Mouse (Mus musculus): ENCODE data around the gene Dnm3. TPM values are rescaled to one million over a fixed set of nuclear protein-coding genes. Genes with fewer than 3 reads are reported as not detected.

Dnm3 gene
- polyA plus RNA-seq, 1 experiment: 1.4 TPM

DNA sequence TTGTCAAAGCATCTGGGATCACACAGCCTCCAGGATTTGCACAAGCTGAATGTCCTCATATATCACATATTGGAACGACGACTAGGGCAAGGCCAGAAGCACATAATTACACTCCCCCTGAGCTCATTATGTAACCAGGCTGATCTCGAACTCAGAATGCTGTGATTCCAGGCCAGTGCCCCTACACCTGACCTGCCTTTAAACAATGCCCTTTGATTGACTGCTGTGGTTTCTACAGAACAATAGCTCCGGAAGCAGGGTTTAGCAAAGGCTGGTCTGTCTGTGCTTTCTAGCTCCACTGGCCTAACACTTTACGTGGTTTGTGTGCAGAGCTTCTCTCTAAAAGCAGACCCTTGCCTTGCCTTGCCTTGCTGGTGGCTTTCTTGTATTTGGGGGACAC, 315.6 kb downstream of the Dnm3 start:
- DNase-seq (ENCODE audit: low read depth): no peak

DNA sequence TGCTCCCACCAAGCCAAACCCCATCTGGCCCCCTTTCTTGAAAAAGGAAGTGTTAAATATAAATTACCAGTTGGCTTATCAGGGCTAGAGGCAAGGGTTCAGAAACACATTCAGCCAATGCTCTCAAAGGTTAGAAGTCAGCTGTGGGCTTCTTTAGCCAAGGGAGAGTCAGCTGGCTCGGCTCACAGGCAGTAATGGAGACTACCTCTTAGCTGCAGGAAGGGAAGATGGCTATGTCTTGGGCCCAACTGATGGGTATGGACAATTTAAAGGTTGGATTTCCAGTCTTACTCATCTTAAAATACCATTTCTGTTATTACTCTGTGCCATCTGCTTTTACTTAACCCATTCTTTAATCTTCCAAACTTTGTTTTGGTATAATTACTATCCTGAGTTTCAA, 317.1 kb downstream of the Dnm3 start:
- DNase-seq (ENCODE audit: low read depth): no peak

- DNase-seq (ENCODE audit: low read depth): no peak
These were observed 319.3 kb downstream of the Dnm3 start for GRCm38 (mm10) chr1:162158486-162158885.

GRCm38 (mm10) chr1:162157659-162158058, 320.2 kb downstream of the Dnm3 start:
- no peak for DNase-seq (ENCODE audit: low read depth)

GRCm38 (mm10) chr1:162156873-162157272, 321.0 kb downstream of the Dnm3 start:
- no peak for DNase-seq (ENCODE audit: low read depth)

- no peak for DNase-seq (ENCODE audit: low read depth)
These were observed 322.3 kb downstream of the Dnm3 start for GRCm38 (mm10) chr1:162155546-162155945.

GRCm38 (mm10) chr1:162153118-162153517, 324.7 kb downstream of the Dnm3 start:
- DNase-seq (ENCODE audit: low read depth): no peak

- DNase-seq (ENCODE audit: low read depth): no peak
These were observed 328.1 kb downstream of the Dnm3 start for GRCm38 (mm10) chr1:162149730-162150129.

DNA sequence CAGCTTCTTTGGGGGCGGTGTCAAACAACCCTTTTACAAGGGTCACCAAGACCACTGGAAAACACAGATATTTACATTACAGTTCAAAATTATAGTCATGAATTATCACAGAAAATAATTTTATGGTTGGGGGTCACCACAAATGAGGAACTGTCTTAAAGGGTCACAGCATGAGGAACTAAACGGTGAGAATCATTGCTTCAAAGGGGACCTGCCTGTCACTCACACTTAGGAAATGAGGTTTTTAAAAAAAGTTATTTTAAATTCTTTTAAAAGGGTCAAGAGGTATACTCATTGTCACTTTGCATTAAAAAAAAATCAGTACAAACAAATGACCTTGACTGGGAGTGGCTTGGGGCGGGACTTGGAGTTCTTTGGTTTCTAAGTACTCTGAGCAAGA, 330.3 kb downstream of the Dnm3 start:
- DNase-seq (ENCODE audit: low read depth): no peak

DNA sequence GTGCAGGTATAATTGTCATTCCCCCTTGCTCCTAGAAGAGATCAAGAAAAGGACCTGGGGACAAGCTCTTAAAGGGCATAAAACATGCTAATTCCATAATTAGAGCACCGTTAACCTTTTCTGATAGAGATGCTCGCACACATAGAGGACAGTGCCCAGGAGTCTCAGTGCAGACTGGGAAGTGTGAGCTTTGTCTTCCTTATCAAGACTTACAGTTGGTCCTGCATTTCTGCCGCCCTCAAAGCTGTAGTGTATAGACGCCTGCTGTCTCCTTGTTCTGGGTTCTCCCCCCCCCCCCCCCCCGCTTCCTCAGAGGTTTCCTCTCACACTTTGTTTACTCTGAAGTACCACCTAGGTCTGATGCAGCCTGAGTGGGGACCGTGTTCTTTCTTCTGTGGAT, 332.1 kb downstream of the Dnm3 start:
- DNase-seq (ENCODE audit: low read depth): no peak

- no peak for DNase-seq (ENCODE audit: low read depth)
These were observed 332.8 kb downstream of the Dnm3 start for GRCm38 (mm10) chr1:162144992-162145391.

- no peak for DNase-seq (ENCODE audit: low read depth)
These were observed 333.6 kb downstream of the Dnm3 start for GRCm38 (mm10) chr1:162143974-162144912.

GRCm38 (mm10) chr1:162142285-162142684, 335.5 kb downstream of the Dnm3 start:
- no peak for DNase-seq (ENCODE audit: low read depth)

DNA sequence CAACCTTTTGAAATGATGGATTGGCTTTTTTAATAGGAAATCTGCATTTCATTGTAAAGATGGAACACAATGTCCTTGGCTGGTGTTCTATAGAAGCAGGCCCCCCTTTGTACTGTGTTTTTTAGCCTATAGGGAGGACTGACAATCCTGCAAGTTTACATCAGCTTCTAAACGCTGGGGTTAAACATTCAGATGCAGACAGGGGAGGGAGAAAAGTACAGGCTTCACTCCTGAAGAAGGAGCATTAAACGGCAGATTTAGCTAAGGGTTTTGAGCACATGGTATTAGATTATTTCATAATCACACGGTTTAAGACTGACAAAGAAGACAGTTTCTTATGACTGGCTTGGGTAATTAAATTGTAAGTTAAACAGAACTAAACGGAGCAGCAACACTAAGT, 341.5 kb downstream of the Dnm3 start:
- no peak for DNase-seq (ENCODE audit: low read depth)

- DNase-seq (ENCODE audit: low read depth): no peak
These were observed 342.2 kb downstream of the Dnm3 start for GRCm38 (mm10) chr1:162135451-162136213.

- DNase-seq (ENCODE audit: low read depth): no peak
These were observed 343.2 kb downstream of the Dnm3 start for GRCm38 (mm10) chr1:162134651-162135066.

DNA sequence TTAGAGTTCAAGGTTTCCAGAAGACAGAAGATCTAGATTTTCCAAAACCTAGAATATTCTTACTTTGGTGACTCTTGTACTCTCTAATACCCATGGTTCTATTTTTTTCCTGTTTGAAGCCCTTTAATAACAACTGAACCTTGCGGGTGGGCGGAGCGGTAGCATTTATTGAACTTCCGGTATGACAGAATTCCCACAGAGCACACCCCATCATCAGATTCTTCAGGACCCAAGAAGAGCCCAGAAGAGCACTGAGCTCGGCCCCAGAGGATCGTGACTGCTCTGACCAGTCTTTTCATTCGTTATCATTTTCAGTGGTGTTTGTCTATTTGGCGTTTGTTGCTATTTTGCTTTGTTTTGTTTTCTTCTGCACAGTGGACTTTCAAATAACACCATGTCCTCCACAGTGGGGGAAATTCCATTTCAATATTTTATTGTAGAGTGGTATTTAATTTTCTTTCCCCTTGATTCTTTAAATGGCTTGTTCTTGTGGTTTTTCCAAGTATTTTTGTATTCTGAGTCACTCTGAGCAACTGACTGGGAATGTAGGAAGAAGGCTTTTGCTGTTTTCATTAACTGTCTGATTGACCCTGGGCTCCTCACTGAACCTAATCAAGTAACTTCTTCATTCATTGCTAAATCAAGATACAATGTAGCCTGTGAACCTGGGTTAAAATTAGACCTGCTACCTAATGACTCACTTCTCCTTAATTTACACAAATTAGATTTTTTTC, 344.8 kb downstream of the Dnm3 start:
- DNase-seq (ENCODE audit: low read depth): no peak

DNA sequence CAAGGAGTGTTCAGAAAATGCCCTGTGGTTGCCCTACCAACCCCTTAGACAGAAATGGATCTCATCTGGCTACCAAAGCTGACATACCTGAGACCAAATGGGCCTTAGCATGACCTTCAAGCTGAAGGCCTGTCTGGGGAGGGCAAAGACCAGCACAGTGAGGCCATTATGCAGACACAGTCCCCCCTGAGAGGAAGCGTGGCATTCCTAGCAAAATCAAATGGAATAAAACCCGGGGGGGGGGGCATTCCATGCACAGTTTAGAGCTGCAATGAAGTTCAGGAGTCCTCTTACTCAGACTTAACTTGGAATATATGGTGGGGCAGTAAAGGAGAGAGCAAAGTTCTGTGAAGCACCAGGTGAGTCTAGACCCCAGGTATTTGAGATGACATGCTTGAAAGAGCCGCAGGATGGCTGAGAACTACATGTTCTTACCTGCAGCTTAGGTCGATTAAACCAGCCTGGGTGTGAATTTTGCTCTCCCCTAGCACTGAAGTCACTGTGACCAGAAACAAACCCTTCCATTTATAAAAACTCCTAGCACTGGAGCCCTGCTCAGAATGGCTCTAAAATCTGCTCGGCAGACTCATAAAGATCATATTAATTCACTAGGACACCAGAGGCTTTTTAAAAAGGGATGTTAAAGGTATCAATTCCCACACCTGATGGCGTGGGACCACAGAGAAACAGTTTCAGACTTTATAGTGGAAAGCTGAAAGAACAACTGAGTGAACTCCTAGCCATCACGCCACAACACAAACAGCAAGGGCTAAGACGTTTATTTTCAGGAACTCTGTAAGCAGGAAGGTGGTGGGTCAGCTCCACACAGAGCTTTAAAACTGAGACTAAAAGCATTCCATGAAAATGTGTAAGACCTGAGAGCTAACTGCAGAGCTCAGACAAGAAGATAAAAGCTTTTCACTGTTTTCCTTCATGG, 350.7 kb downstream of the Dnm3 start:
- no peak for DNase-seq (ENCODE audit: low read depth)

DNA sequence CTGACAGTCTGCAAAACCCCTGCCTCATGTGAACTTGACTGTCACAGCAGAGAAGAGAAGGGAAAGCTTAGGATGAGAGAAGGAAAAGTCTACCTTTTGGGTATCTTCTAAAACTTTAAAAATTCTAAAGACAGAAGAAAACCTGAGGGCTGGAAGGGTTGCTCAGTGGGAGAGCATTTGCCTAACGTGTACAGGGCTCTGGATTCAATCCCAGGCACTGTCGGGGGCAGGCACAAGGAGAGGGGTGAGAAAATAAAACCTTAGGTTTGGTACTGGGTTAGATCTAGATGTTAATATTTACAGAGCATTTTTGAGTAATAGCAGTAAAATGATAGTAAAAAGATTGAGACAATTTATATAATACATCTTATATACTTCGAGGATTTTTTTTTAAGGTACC, 353.4 kb downstream of the Dnm3 start:
- DNase-seq (ENCODE audit: low read depth): no peak

GRCm38 (mm10) chr1:162121441-162122200, 356.2 kb downstream of the Dnm3 start:
- DNase-seq (ENCODE audit: low read depth): no peak
